Mouse (Mus musculus) granulocyte monocyte progenitor cell, adult 5-6 weeks (primary cell): ENCODE measurements around the gene Tnfsf12. TPM values are rescaled to one million over a fixed set of nuclear protein-coding genes. Genes with fewer than 3 reads are reported as not detected.
A peak's percentile ranks its signal among the peaks of the same experiment; 100 is the strongest.

ENCODE experiments used
- ATAC-seq: replicated peaks from 2 replicates; pipeline ENCODE4 v1.8.0; 2016; ENCODE audit warnings: mild to moderate bottlenecking, moderate TSS enrichment, inconsistent platforms; ENCODE audit not compliant: poor library complexity, severe bottlenecking
- total RNA-seq, 2 experiments: library from RNA; stranded (forward) in 1 of 2; stranded (reverse) in 1 of 2; fragments of 200-712, 200-1000 nt in 1 of 2; fragments of >200 nt in 1 of 2; fragmentation: Nextera tagmentation in 1 of 2; gene quantifications; 2 replicates each; pipeline ENCODE4 v1.2.3; 2014 to 2017

Gene Tnfsf12
- total RNA-seq, 2 experiments from 2014 or later = 0.46 to 2.1 TPM

DNA sequence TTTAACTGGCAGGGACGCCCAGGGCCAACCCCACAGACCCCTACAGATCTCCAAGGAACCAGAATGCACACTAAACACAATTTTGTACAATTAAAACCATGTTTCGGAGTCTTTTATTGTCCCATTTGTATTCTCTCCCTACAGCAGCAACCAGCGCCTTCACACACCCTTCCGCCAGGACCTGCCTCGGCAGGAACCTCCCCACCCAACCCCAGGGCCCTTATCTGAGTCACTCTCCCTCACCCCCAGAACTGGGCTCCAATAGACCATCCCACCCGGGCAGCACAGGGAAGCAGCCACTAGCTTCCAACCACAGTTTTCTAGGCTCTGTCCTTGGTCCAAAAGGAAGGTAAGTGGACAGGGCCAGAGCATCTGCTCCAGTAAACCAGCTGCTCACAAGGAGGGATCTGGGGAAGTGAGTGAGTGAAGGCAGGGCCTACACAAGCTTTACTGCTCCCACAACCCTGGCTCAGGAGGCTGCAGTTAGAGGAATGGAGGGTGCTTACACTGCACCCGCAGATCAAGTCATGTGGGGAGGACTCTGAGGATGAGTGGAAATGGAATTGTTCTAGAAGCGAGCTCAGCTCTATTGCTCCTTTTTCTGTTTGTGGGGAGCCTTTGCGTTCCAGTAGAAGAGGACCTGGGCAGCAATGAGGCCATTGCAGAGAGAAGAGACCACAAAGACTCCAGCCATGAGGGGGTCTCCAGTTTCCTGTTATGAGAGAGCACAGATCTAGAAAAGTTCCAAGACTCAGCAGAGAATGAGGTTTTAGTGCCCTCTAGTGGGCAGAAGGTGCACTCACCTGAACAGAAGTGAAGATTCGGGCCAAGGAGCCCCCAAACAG, 38.8 kb downstream of the Tnfsf12 start:
- ATAC-seq = peak; percentile 36; the same call in 1 of the 2 replicates

DNA sequence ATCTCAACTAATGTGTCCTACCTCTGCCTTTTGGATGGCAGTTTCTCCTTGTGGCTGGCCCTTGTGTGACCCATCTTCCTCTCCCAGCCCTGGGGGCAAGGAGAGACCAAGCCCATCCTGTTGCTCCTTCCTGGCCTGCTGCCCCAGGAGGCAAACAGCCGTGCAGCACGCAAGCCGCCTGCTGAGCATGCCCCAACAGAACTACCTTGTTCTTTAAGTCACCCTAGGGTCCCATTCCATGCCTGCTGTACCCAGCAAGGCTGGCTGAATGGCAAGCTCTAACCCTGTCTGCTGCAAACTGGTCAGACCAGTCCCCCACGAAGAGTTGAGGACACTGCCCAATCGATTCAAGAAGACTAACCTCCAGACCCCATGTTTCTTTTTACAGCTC, 39.6 kb downstream of the Tnfsf12 start:
- ATAC-seq = no peak

DNA sequence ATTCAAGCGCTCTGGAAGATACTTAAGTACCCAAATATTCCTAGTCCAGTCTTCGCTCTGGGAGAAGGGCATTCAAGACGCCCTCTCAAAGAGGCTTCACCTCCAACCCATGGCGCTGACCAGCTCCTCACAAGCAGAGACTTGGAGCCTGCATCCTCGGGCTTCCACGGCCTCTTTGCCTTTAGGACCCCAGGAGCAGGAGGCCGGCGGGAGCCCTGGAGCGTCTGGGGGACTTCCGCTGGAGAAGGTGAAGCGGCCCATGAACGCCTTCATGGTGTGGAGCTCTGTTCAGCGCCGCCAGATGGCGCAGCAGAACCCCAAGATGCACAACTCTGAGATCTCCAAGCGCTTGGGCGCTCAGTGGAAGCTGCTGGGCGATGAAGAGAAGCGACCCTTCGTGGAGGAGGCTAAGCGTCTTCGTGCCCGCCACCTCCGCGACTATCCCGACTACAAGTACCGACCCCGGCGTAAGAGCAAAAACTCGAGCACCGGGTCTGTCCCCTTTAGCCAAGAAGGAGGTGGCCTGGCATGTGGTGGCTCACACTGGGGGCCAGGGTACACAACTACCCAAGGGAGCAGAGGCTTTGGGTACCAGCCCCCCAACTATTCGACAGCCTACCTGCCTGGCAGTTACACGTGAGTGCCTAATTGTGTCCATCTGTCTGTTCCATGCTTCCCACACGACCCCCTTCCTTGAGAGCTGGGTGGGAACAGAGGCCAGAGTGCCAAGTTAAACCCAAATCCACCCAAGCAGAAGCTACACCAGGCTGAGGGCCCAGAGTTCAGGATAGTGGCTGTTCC, 40.2 kb downstream of the Tnfsf12 start, which contains the start of gene Sox15:
Gene Sox15 (plus strand): TSS at position 51 of the 801 bp plus-strand sequence.
- peak; percentile 54; the same call in 1 of the 2 replicates for ATAC-seq

DNA sequence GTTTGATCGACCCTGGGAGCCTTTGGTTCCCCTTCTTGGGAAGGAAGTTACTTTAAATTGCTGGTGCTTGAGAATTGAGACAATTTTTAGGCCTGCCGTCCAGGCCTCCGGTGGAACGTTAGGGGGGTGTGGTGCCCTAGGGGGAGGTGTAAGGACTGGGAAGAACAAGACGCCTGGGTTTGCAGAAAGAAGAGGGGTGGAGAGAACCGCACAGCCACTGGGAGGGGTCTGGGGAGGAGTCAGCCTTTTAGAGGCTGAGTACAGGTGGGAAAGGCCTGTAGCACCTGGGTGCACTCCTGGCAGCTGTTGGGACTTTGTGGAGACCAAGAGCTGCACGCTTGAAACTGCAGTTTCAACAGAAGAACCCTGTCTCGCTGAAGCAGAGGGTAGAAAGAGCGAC, 40.9 kb downstream of the Tnfsf12 start:
- ATAC-seq = no peak

DNA sequence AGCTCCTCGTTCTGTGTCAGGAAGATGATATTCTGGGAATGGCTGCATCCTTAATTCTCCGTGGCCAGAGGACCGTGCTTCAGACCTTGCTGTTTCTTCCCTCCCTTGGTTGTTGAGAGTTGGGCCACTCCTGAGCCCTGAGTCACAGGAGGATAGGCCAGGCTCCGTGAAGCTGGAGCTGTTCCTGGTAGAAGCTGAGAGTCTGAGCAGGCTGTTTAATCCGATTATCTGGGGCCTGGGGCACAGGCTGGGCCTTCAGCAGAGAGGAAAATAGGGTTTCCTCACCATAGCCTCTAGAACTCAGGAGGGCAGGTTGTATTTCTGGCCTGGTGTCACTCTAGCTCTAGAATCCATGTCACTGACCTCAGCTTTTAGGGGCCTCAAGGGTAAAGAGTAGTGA, 42.2 kb downstream of the Tnfsf12 start:
- no peak for ATAC-seq

DNA sequence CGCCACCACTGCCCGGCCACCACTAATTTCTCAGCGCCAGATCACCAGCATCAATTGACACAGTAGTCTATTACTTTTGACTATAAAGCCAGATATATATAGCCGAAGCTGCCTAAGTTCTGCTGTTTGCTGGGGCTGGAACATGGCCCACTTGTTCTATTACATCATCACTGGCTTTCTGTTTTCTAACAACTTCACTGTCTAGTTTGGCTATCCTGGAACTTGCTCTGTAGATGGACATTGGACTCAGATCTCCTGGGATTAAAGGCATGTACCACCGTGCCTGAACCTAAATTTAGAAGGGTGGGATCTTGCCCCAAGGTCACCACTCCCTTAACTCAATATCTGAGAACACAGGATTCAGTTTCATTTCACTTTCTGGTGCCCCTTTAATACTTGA, 49.8 kb downstream of the Tnfsf12 start:
- ATAC-seq = no peak

Other genes with a start within 250 kb of the Tnfsf12 start
Only the 30 nearest of the 36 such genes appear.
- gene Dnah2, start 146.7 kb downstream of the Tnfsf12 start, total RNA-seq (2014; fragmentation: Nextera tagmentation) = 0.11 and 3.5 TPM in 2 replicates
- gene Dnah2, start 146.7 kb downstream of the Tnfsf12 start, total RNA-seq (2017) = not detected in 2 replicates
- gene Efnb3, start 135.6 kb downstream of the Tnfsf12 start, total RNA-seq (2014; fragmentation: Nextera tagmentation) = not detected in 2 replicates
- gene Efnb3, start 135.6 kb downstream of the Tnfsf12 start, total RNA-seq (2017) = not detected in 2 replicates
- 8.0 and 18.8 TPM in 2 replicates for gene Wrap53, start 115.6 kb downstream of the Tnfsf12 start, total RNA-seq (2014; fragmentation: Nextera tagmentation)
- 6.5 and 11.3 TPM in 2 replicates for gene Wrap53, start 115.6 kb downstream of the Tnfsf12 start, total RNA-seq (2017)
- 215 and 226 TPM in 2 replicates for gene Trp53, start 115.5 kb downstream of the Tnfsf12 start, total RNA-seq (2014; fragmentation: Nextera tagmentation)
- gene Trp53, start 115.5 kb downstream of the Tnfsf12 start, total RNA-seq (2017) = 56.8 and 58.0 TPM in 2 replicates
- gene Atp1b2, start 89.9 kb downstream of the Tnfsf12 start, total RNA-seq (2014; fragmentation: Nextera tagmentation) = 1.7 and 3.0 TPM in 2 replicates
- 0.10 TPM in 1 of 2 replicates, not detected in the other for gene Atp1b2, start 89.9 kb downstream of the Tnfsf12 start, total RNA-seq (2017)
- not detected in 2 replicates for gene Shbg, start 77.9 kb downstream of the Tnfsf12 start, total RNA-seq (2014; fragmentation: Nextera tagmentation)
- gene Shbg, start 77.9 kb downstream of the Tnfsf12 start, total RNA-seq (2017) = not detected in 2 replicates
- not detected in 2 replicates for gene Sat2, start 73.8 kb downstream of the Tnfsf12 start, total RNA-seq (2014; fragmentation: Nextera tagmentation)
- 1.8 TPM in 1 of 2 replicates, not detected in the other for gene Sat2, start 73.8 kb downstream of the Tnfsf12 start, total RNA-seq (2017)
- gene Fxr2, start 62.9 kb downstream of the Tnfsf12 start, total RNA-seq (2014; fragmentation: Nextera tagmentation) = 47.4 and 65.8 TPM in 2 replicates
- gene Fxr2, start 62.9 kb downstream of the Tnfsf12 start, total RNA-seq (2017) = 34.1 and 37.1 TPM in 2 replicates
- gene Sox15, start 40.5 kb downstream of the Tnfsf12 start, total RNA-seq (2014; fragmentation: Nextera tagmentation) = not detected in 2 replicates
- gene Sox15, start 40.5 kb downstream of the Tnfsf12 start, total RNA-seq (2017) = not detected in 2 replicates
- gene Mpdu1, start 33.2 kb downstream of the Tnfsf12 start, total RNA-seq (2014; fragmentation: Nextera tagmentation) = 40.7 and 48.6 TPM in 2 replicates
- 58.5 and 67.9 TPM in 2 replicates for gene Mpdu1, start 33.2 kb downstream of the Tnfsf12 start, total RNA-seq (2017)
- 29.7 and 52.0 TPM in 2 replicates for gene Cd68, start 29.7 kb downstream of the Tnfsf12 start, total RNA-seq (2014; fragmentation: Nextera tagmentation)
- gene Cd68, start 29.7 kb downstream of the Tnfsf12 start, total RNA-seq (2017) = 27.0 and 47.7 TPM in 2 replicates
- gene Eif4a1, start 23.4 kb downstream of the Tnfsf12 start, total RNA-seq (2014; fragmentation: Nextera tagmentation) = 969 and 995 TPM in 2 replicates
- gene Eif4a1, start 23.4 kb downstream of the Tnfsf12 start, total RNA-seq (2017) = 1,214 and 1,335 TPM in 2 replicates
- 99.4 and 106 TPM in 2 replicates for gene Senp3, start 13.8 kb downstream of the Tnfsf12 start, total RNA-seq (2014; fragmentation: Nextera tagmentation)
- gene Senp3, start 13.8 kb downstream of the Tnfsf12 start, total RNA-seq (2017) = 95.6 and 98.9 TPM in 2 replicates
- 5.4 and 27.7 TPM in 2 replicates for gene Tnfsf13, start 10.1 kb downstream of the Tnfsf12 start, total RNA-seq (2014; fragmentation: Nextera tagmentation)
- gene Tnfsf13, start 10.1 kb downstream of the Tnfsf12 start, total RNA-seq (2017) = 38.0 and 41.8 TPM in 2 replicates
- 4.9 and 6.6 TPM in 2 replicates for gene Tnfsfm13, start 249 bp upstream of the Tnfsf12 start, total RNA-seq (2014; fragmentation: Nextera tagmentation)
- 3.6 and 6.1 TPM in 2 replicates for gene Tnfsfm13, start 249 bp upstream of the Tnfsf12 start, total RNA-seq (2017)
- 153 and 165 TPM in 2 replicates for gene Polr2a, start 62.8 kb upstream of the Tnfsf12 start, total RNA-seq (2014; fragmentation: Nextera tagmentation)
- gene Polr2a, start 62.8 kb upstream of the Tnfsf12 start, total RNA-seq (2017) = 30.2 and 38.5 TPM in 2 replicates
- not detected in 2 replicates for gene Slc35g3, start 66.1 kb upstream of the Tnfsf12 start, total RNA-seq (2014; fragmentation: Nextera tagmentation)
- not detected in 2 replicates for gene Slc35g3, start 66.1 kb upstream of the Tnfsf12 start, total RNA-seq (2017)
- gene Zbtb4, start 70.1 kb upstream of the Tnfsf12 start, total RNA-seq (2014; fragmentation: Nextera tagmentation) = 1.8 and 2.1 TPM in 2 replicates
- gene Zbtb4, start 70.1 kb upstream of the Tnfsf12 start, total RNA-seq (2017) = 0.26 and 0.43 TPM in 2 replicates
- not detected in 2 replicates for gene Chrnb1, start 100.1 kb upstream of the Tnfsf12 start, total RNA-seq (2014; fragmentation: Nextera tagmentation)
- 0.82 TPM in 1 of 2 replicates, not detected in the other for gene Chrnb1, start 100.1 kb upstream of the Tnfsf12 start, total RNA-seq (2017)
- 1.6 and 2.9 TPM in 2 replicates for gene Fgf11, start 106.0 kb upstream of the Tnfsf12 start, total RNA-seq (2014; fragmentation: Nextera tagmentation)
- not detected in 2 replicates for gene Fgf11, start 106.0 kb upstream of the Tnfsf12 start, total RNA-seq (2017)
- not detected in 2 replicates for gene Tmem102, start 109.8 kb upstream of the Tnfsf12 start, total RNA-seq (2014; fragmentation: Nextera tagmentation)
- gene Tmem102, start 109.8 kb upstream of the Tnfsf12 start, total RNA-seq (2017) = not detected in 2 replicates
- gene Gm39566, start 119.4 kb upstream of the Tnfsf12 start, total RNA-seq (2014; fragmentation: Nextera tagmentation) = not detected in 2 replicates
- not detected in 2 replicates for gene Gm39566, start 119.4 kb upstream of the Tnfsf12 start, total RNA-seq (2017)
- gene Spem2, start 122.6 kb upstream of the Tnfsf12 start, total RNA-seq (2014; fragmentation: Nextera tagmentation) = not detected in 2 replicates
- not detected in 2 replicates for gene Spem2, start 122.6 kb upstream of the Tnfsf12 start, total RNA-seq (2017)
- not detected in 2 replicates for gene Spem1, start 126.3 kb upstream of the Tnfsf12 start, total RNA-seq (2014; fragmentation: Nextera tagmentation)
- not detected in 2 replicates for gene Spem1, start 126.3 kb upstream of the Tnfsf12 start, total RNA-seq (2017)
- gene Nlgn2, start 141.9 kb upstream of the Tnfsf12 start, total RNA-seq (2014; fragmentation: Nextera tagmentation) = 13.5 and 33.1 TPM in 2 replicates
- gene Nlgn2, start 141.9 kb upstream of the Tnfsf12 start, total RNA-seq (2017) = 4.0 and 7.4 TPM in 2 replicates
- gene Tmem256, start 142.7 kb upstream of the Tnfsf12 start, total RNA-seq (2014; fragmentation: Nextera tagmentation) = 294 and 359 TPM in 2 replicates
- 118 and 164 TPM in 2 replicates for gene Tmem256, start 142.7 kb upstream of the Tnfsf12 start, total RNA-seq (2017)
- 108 and 109 TPM in 2 replicates for gene Plscr3, start 150.5 kb upstream of the Tnfsf12 start, total RNA-seq (2014; fragmentation: Nextera tagmentation)
- gene Plscr3, start 150.5 kb upstream of the Tnfsf12 start, total RNA-seq (2017) = 24.9 and 25.2 TPM in 2 replicates
- gene Tnk1, start 162.9 kb upstream of the Tnfsf12 start, total RNA-seq (2014; fragmentation: Nextera tagmentation) = 0.60 TPM in 1 of 2 replicates, not detected in the other
- gene Tnk1, start 162.9 kb upstream of the Tnfsf12 start, total RNA-seq (2017) = not detected in 2 replicates
- gene Tmem95, start 182.2 kb upstream of the Tnfsf12 start, total RNA-seq (2014; fragmentation: Nextera tagmentation) = not detected in 2 replicates
- not detected in 2 replicates for gene Tmem95, start 182.2 kb upstream of the Tnfsf12 start, total RNA-seq (2017)
- 0.41 and 4.2 TPM in 2 replicates for gene Kctd11, start 185.6 kb upstream of the Tnfsf12 start, total RNA-seq (2014; fragmentation: Nextera tagmentation)
- 1.1 and 2.6 TPM in 2 replicates for gene Kctd11, start 185.6 kb upstream of the Tnfsf12 start, total RNA-seq (2017)